Mouse (Mus musculus): ENCODE results near the gene Rtn4.

- TF ChIP-seq BHLHE40 (IDR thresholded peaks at IDR 0.05; ENCODE audit: low read depth, low read length) (peak; percentile 84), MXI1 (IDR thresholded peaks at IDR 0.05; ENCODE audit: low read depth, low read length) (no peak), POLR2A (IDR thresholded peaks at IDR 0.05; ENCODE audit: low read depth, low read length) (no peak), ETS1 (conservative IDR thresholded peaks at IDR 0.05; ENCODE audit: low read depth, low read length) (no peak)
Measured at GRCm38 (mm10) chr11:29686176-29686575, 6.6 kb upstream of the Rtn4 start.
